Mouse (Mus musculus): ENCODE measurements around the gene Suclg2.

GRCm38 (mm10) chr6:95491043-95491442 lies 227.6 kb downstream of the Suclg2 start:
- TF ChIP-seq CTCF (conservative IDR thresholded peaks at IDR 0.05; ENCODE audit: insufficient read depth, insufficient read length, low read depth, low read length) (no peak), POLR2A (IDR thresholded peaks at IDR 0.05; ENCODE audit: low read depth, low read length) (no peak)

All from kidney, adult 2 months (tissue).